Mouse (Mus musculus) heart, postnatal 0 days (tissue): ENCODE measurements around the gene Fam98a.

Source experiments
- CTCF ChIP-seq: IDR thresholded peaks from 2 replicates; pipeline ENCODE4 v1.5.1; 2016; ENCODE audit warnings: antibody characterized with exemption, control low read depth, low read depth
- EP300 ChIP-seq: IDR thresholded peaks from 2 replicates; pipeline ENCODE4 v1.6.1; 2016; ENCODE audit warnings: antibody characterized with exemption, low read depth

DNA sequence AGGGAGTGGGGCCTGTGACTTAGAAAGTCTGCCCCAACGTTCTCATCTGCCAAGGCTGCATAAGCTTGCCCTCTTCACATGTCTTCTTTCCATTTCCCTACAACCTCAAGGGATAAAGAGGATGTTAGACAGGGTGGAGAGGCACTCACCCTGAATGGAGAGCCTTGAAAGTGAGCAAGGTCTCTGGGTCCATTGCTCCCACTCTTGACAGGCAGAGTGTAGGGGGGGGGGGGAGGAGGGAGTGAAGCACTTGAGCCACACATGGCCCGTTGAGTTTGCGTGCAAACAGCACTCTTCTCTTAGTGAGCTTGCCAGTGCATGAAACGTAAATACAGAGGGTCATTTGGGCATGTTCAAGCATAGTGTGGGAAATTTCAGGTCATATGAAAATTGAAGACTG, 56.5 kb downstream of the Fam98a start:
- TF ChIP-seq CTCF = no peak
- TF ChIP-seq EP300 = no peak
